Mouse (Mus musculus) erythroblast, embryonic 14.5 days (primary cell): ENCODE results near the gene Smim13.

ENCODE experiments used
- GATA1 ChIP-seq: IDR thresholded peaks from 2 replicates; pipeline ENCODE4 v1.6.1; 2012; ENCODE audit warnings: low read length, inconsistent platforms, mixed read lengths
- TAL1 ChIP-seq: IDR thresholded peaks from 3 replicates; pipeline ENCODE4 v1.6.1; 2012; ENCODE audit warnings: low read length, inconsistent platforms, mixed read lengths

DNA sequence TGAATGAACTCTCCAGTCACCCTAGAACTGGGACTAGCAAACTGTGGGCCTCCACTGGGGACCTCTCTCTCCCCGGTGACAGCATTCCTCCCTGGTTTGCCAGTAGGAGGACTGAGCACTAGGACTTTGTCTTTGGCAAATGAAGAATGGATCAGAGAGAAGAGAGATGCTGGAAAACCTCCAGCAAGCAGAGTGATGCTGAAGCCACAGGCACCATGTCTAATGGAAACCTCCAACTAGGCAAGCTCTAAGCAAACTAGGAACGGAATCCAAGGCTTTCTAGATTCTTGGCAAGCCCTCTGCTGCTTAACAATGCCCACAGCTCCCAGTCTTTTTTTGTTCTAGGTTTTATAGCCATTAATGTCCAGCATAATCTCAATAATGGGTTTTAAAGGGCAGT lies 48.8 kb upstream of the Smim13 start:
- TF ChIP-seq GATA1 (no peak), TAL1 (no peak)
